Mouse (Mus musculus): ENCODE data around the gene Yif1a.

DNA sequence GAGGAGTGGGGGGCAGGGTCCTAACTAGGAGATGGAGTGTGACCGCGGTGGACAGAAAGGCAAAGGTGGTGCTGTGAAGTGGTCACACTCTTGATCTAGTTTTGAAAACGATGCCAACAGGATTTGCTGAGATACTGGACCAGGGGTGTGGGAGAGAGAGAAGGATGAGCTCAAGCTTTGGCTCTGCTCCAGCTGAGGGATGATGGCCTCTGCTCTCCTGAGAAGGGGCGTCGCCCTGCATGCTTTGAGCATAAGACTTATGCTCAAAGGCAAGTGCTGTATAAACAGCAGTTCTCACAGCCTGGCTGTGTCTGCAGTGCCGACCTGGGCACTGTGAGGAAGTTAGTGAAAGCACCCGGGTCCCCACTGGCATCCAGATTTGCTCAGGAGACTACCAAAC is 23.2 kb upstream of the Yif1a start:
- TF ChIP-seq CTCF (IDR thresholded peaks at IDR 0.05; ENCODE audit: low read depth), result no peak
- no peak for TF ChIP-seq EP300 (optimal IDR thresholded peaks at IDR 0.05)
